Mouse (Mus musculus): Measurements from ENCODE around the gene Nck2. TPM values are rescaled to one million over a fixed set of nuclear protein-coding genes. Genes with fewer than 3 reads are reported as not detected.
"Not testable (repeated sequence)": the region's sequence is repeated elsewhere in the genome, so short reads cannot be mapped to it uniquely, and the experiment has no call there.

Nck2 gene
- polyA plus RNA-seq, 1 experiment: 28.5 TPM

- H3K4me1 ChIP-seq (ENCODE audit: control insufficient read depth, insufficient read depth, low read length): peaks cover 9% of the 10 kb centered on the region
- no peak overlapping the region for H3K4me3 ChIP-seq (ENCODE audit: insufficient read depth, low read length)
- no peak overlapping the region; the same call in 1 of the 2 replicates for H3K27ac ChIP-seq (ENCODE audit: insufficient read depth, low read length)
- TF ChIP-seq POLR2A (IDR thresholded peaks at IDR 0.05; ENCODE audit: low read depth, low read length) (no peak), CTCF (IDR thresholded peaks at IDR 0.05; ENCODE audit: borderline replicate concordance, insufficient read depth, low read length) (no peak)
These were observed 91.2 kb downstream of the Nck2 start for GRCm38 (mm10) chr1:43535519-43536000.

GRCm38 (mm10) chr1:43536266-43536665 is 91.9 kb downstream of the Nck2 start:
- no peak for TF ChIP-seq POLR2A (IDR thresholded peaks at IDR 0.05; ENCODE audit: low read depth, low read length)
- TF ChIP-seq CTCF (IDR thresholded peaks at IDR 0.05; ENCODE audit: borderline replicate concordance, insufficient read depth, low read length): no peak
- Histone ChIP-seq H3K27ac (ENCODE audit: insufficient read depth, low read length) (no peak overlapping the region), H3K4me1 (ENCODE audit: control insufficient read depth, insufficient read depth, low read length) (peaks cover 5% of the 10 kb centered on the region), H3K4me3 (ENCODE audit: insufficient read depth, low read length) (no peak overlapping the region)

- TF ChIP-seq POLR2A (IDR thresholded peaks at IDR 0.05; ENCODE audit: low read depth, low read length) (no peak), CTCF (IDR thresholded peaks at IDR 0.05; ENCODE audit: borderline replicate concordance, insufficient read depth, low read length) (no peak)
- Histone ChIP-seq H3K4me1 (ENCODE audit: control insufficient read depth, insufficient read depth, low read length) (peaks cover 5% of the 10 kb centered on the region), H3K4me3 (ENCODE audit: insufficient read depth, low read length) (no peak overlapping the region), H3K27ac (ENCODE audit: insufficient read depth, low read length) (no peak overlapping the region)
These were observed 92.6 kb downstream of the Nck2 start for GRCm38 (mm10) chr1:43537021-43537420.

GRCm38 (mm10) chr1:43537496-43537895 is 93.1 kb downstream of the Nck2 start:
- Histone ChIP-seq H3K4me1 (ENCODE audit: control insufficient read depth, insufficient read depth, low read length) (peaks cover 5% of the 10 kb centered on the region), H3K27ac (ENCODE audit: insufficient read depth, low read length) (no peak overlapping the region), H3K4me3 (ENCODE audit: insufficient read depth, low read length) (no peak overlapping the region)
- TF ChIP-seq POLR2A (IDR thresholded peaks at IDR 0.05; ENCODE audit: low read depth, low read length): no peak
- no peak for TF ChIP-seq CTCF (IDR thresholded peaks at IDR 0.05; ENCODE audit: borderline replicate concordance, insufficient read depth, low read length)

- H3K4me3 ChIP-seq (ENCODE audit: insufficient read depth, low read length): no peak overlapping the region
- peaks cover 5% of the 10 kb centered on the region for H3K4me1 ChIP-seq (ENCODE audit: control insufficient read depth, insufficient read depth, low read length)
- no peak for TF ChIP-seq POLR2A (IDR thresholded peaks at IDR 0.05; ENCODE audit: low read depth, low read length)
- TF ChIP-seq CTCF (IDR thresholded peaks at IDR 0.05; ENCODE audit: borderline replicate concordance, insufficient read depth, low read length): no peak
- no peak overlapping the region for H3K27ac ChIP-seq (ENCODE audit: insufficient read depth, low read length)
These were observed 94.3 kb downstream of the Nck2 start for GRCm38 (mm10) chr1:43538716-43539115.

GRCm38 (mm10) chr1:43539689-43540380 is 95.5 kb downstream of the Nck2 start:
- no peak overlapping the region for H3K4me3 ChIP-seq (ENCODE audit: insufficient read depth, low read length)
- TF ChIP-seq POLR2A (IDR thresholded peaks at IDR 0.05; ENCODE audit: low read depth, low read length): no peak
- no peak for TF ChIP-seq CTCF (IDR thresholded peaks at IDR 0.05; ENCODE audit: borderline replicate concordance, insufficient read depth, low read length)
- H3K27ac ChIP-seq (ENCODE audit: insufficient read depth, low read length): no peak overlapping the region
- peaks cover 2% of the 10 kb centered on the region for H3K4me1 ChIP-seq (ENCODE audit: control insufficient read depth, insufficient read depth, low read length)

GRCm38 (mm10) chr1:43542339-43542738 is 98.0 kb downstream of the Nck2 start:
- H3K27ac ChIP-seq (ENCODE audit: insufficient read depth, low read length): no peak overlapping the region
- H3K4me1 ChIP-seq (ENCODE audit: control insufficient read depth, insufficient read depth, low read length): no peaks in the 10 kb centered on the region
- no peak overlapping the region for H3K4me3 ChIP-seq (ENCODE audit: insufficient read depth, low read length)
- TF ChIP-seq POLR2A (IDR thresholded peaks at IDR 0.05; ENCODE audit: low read depth, low read length): no peak
- no peak for TF ChIP-seq CTCF (IDR thresholded peaks at IDR 0.05; ENCODE audit: borderline replicate concordance, insufficient read depth, low read length)

- Histone ChIP-seq H3K4me1 (ENCODE audit: control insufficient read depth, insufficient read depth, low read length) (no peaks in the 10 kb centered on the region), H3K27ac (ENCODE audit: insufficient read depth, low read length) (no peak overlapping the region), H3K4me3 (ENCODE audit: insufficient read depth, low read length) (no peak overlapping the region)
- no peak for TF ChIP-seq POLR2A (IDR thresholded peaks at IDR 0.05; ENCODE audit: low read depth, low read length)
- TF ChIP-seq CTCF (IDR thresholded peaks at IDR 0.05; ENCODE audit: borderline replicate concordance, insufficient read depth, low read length): no peak
These were observed 103.3 kb downstream of the Nck2 start for GRCm38 (mm10) chr1:43547644-43548043.

GRCm38 (mm10) chr1:43548749-43549148 is 104.4 kb downstream of the Nck2 start:
- Histone ChIP-seq H3K27ac (ENCODE audit: insufficient read depth, low read length) (no peak overlapping the region), H3K4me1 (ENCODE audit: control insufficient read depth, insufficient read depth, low read length) (no peaks in the 10 kb centered on the region), H3K4me3 (ENCODE audit: insufficient read depth, low read length) (no peak overlapping the region)
- TF ChIP-seq CTCF (IDR thresholded peaks at IDR 0.05; ENCODE audit: borderline replicate concordance, insufficient read depth, low read length): no peak
- TF ChIP-seq POLR2A (IDR thresholded peaks at IDR 0.05; ENCODE audit: low read depth, low read length): no peak

- TF ChIP-seq CTCF (IDR thresholded peaks at IDR 0.05; ENCODE audit: borderline replicate concordance, insufficient read depth, low read length) (no peak), POLR2A (IDR thresholded peaks at IDR 0.05; ENCODE audit: low read depth, low read length) (no peak)
- Histone ChIP-seq H3K4me1 (ENCODE audit: control insufficient read depth, insufficient read depth, low read length) (no peaks in the 10 kb centered on the region), H3K27ac (ENCODE audit: insufficient read depth, low read length) (no peak overlapping the region), H3K4me3 (ENCODE audit: insufficient read depth, low read length) (no peak overlapping the region)
These were observed 106.1 kb downstream of the Nck2 start for GRCm38 (mm10) chr1:43550525-43550924.

GRCm38 (mm10) chr1:43553989-43554679 is 109.8 kb downstream of the Nck2 start:
- not testable (repeated sequence) for H3K4me1 ChIP-seq (ENCODE audit: control insufficient read depth, insufficient read depth, low read length); H3K4me3 ChIP-seq (ENCODE audit: insufficient read depth, low read length); H3K27ac ChIP-seq (ENCODE audit: insufficient read depth, low read length)
